Mouse (Mus musculus) CH12.LX (cell line): ENCODE measurements at regions not wholly inside any gene's neighbourhood (a gene's known extent, or its start where the extent isn't known, plus 50 kb on each side); places are given as distances from the start of the nearest gene placed in this dataset.

Source experiments
- CTCF ChIP-seq, 2 experiments: IDR thresholded peaks in 1 of 2; conservative IDR thresholded peaks in 1 of 2; 2 replicates each; pipeline ENCODE4 v1.5.1; 2011 to 2012; ENCODE audit warnings: low read depth in 2 of 2, low read length in 2 of 2, improper control_type of control experiment in 1 of 2, inconsistent platforms in 1 of 2, mild to moderate bottlenecking in 1 of 2, moderate library complexity in 1 of 2
- JUND ChIP-seq: conservative IDR thresholded peaks from 2 replicates; pipeline ENCODE4 v1.6.1; 2011; ENCODE audit warnings: low read depth, low read length, improper control_type of control experiment
- MAZ ChIP-seq: IDR thresholded peaks from 2 replicates; pipeline ENCODE4 v1.6.1; 2012; ENCODE audit warnings: low read depth, mild to moderate bottlenecking, inconsistent platforms, low read length, improper control_type of control experiment, moderate library complexity
- POLR2AphosphoS2 ChIP-seq: IDR thresholded peaks from 2 replicates; pipeline ENCODE4 v1.6.1; 2011; ENCODE audit warnings: low read depth, low read length, improper control_type of control experiment
- RCOR1 ChIP-seq: conservative IDR thresholded peaks from 2 replicates; pipeline ENCODE4 v1.6.1; 2012; ENCODE audit warnings: low read depth, mild to moderate bottlenecking, inconsistent platforms, low read length, improper control_type of control experiment
- TBP ChIP-seq: conservative IDR thresholded peaks from 2 replicates; pipeline ENCODE4 v1.6.1; 2011; ENCODE audit warnings: low read depth, low read length, improper control_type of control experiment
- ZC3H11A ChIP-seq: IDR thresholded peaks from 2 replicates; pipeline ENCODE4 v1.6.1; 2012; ENCODE audit warnings: low read depth, mild to moderate bottlenecking, inconsistent platforms, low read length, improper control_type of control experiment
- ZKSCAN1 ChIP-seq: IDR thresholded peaks from 2 replicates; pipeline ENCODE4 v1.6.1; 2012; ENCODE audit warnings: low read depth, inconsistent platforms, low read length, improper control_type of control experiment, borderline replicate concordance

GRCm38 (mm10) chr3:103422806-103423205, 143.7 kb downstream of the Trim33 start:
- TF ChIP-seq CTCF (conservative IDR thresholded peaks at IDR 0.05 in 1 of 2, IDR thresholded peaks at IDR 0.05 in 1 of 2; ENCODE audit: low read depth in 2 of 2, low read length in 2 of 2) = no peak
- no peak for TF ChIP-seq RCOR1
- no peak for TF ChIP-seq ZKSCAN1
- TF ChIP-seq MAZ = no peak
- no peak for TF ChIP-seq JUND
- TF ChIP-seq POLR2AphosphoS2 = no peak
- TF ChIP-seq ZC3H11A = no peak
- no peak for TF ChIP-seq TBP
